Mouse (Mus musculus) kidney, embryonic 14.5 days (tissue): Measurements from ENCODE around the gene Stard10. TPM values are rescaled to one million over a fixed set of nuclear protein-coding genes. Genes with fewer than 3 reads are reported as not detected.

ENCODE experiments used
- ATAC-seq: fragments of 200-750 bp; cut with Nextera tagmentation; 2 replicates; pipeline ENCODE4 v1.8.0; 2017; ENCODE audit warnings: moderate number of reproducible peaks, mild to moderate bottlenecking, moderate TSS enrichment, moderate library complexity; ENCODE audit not compliant: low FRiP score, low TSS enrichment
- H3K27ac ChIP-seq: fragments of 300-500 bp; sonication (generic); 2 replicates; pipeline ENCODE4 v1.5.1; 2014; ENCODE audit warnings: low read depth, mild to moderate bottlenecking, low read length, moderate library complexity, mixed read lengths
- H3K27me3 ChIP-seq: fragments of 300-500 bp; sonication (generic); 2 replicates; pipeline ENCODE4 v1.6.1; 2014; ENCODE audit warnings: mild to moderate bottlenecking, low read length; ENCODE audit not compliant: control insufficient read depth, insufficient read depth
- H3K36me3 ChIP-seq: fragments of 300-500 bp; sonication (generic); 2 replicates; pipeline ENCODE4 v1.6.1; 2014; ENCODE audit warnings: low read length, mixed read lengths; ENCODE audit not compliant: control insufficient read depth, insufficient read depth
- H3K4me1 ChIP-seq: fragments of 300-500 bp; sonication (generic); 2 replicates; pipeline ENCODE4 v1.6.1; 2014; ENCODE audit warnings: low read length, mixed read lengths; ENCODE audit not compliant: control insufficient read depth, insufficient read depth
- H3K4me2 ChIP-seq: fragments of 300-500 bp; sonication (generic); replicated peaks from 2 replicates; pipeline ENCODE4 v1.6.1; 2014; ENCODE audit warnings: low read depth, mild to moderate bottlenecking, low read length
- H3K4me3 ChIP-seq: fragments of 300-500 bp; sonication (generic); 2 replicates; pipeline ENCODE4 v1.5.1; 2014; ENCODE audit warnings: mild to moderate bottlenecking, low read length
- H3K9ac ChIP-seq: fragments of 300-500 bp; sonication (generic); 2 replicates; pipeline ENCODE4 v1.6.1; 2014; ENCODE audit warnings: low read depth, mild to moderate bottlenecking, low read length, moderate library complexity
- H3K9me3 ChIP-seq: fragments of 300-500 bp; sonication (generic); 2 replicates; pipeline ENCODE4 v1.6.1; 2016; ENCODE audit warnings: low read length; ENCODE audit not compliant: control insufficient read depth
- whole genome bisulfite sequencing: fragments of 180-500 bp; shearing (Covaris S2); extraction: QIAGEN DNeasy Blood & Tissue Kit; methylation state at CpG from one replicate; pipeline ENCODE4 v1.1.7; 2014; 5-methylcytosine and 5-hydroxymethylcytosine counted together
- polyA plus RNA-seq: library from polyadenylated mRNA; unstranded; fragments of >200 nt; fragmentation: Nextera tagmentation; extraction: Ambion mirVana; gene quantifications from 2 replicates; pipeline ENCODE4 v1.2.1, GENCODE M21; 2014

The Stard10 gene
- 49.5 and 59.6 TPM in 2 replicates for polyA plus RNA-seq

DNA sequence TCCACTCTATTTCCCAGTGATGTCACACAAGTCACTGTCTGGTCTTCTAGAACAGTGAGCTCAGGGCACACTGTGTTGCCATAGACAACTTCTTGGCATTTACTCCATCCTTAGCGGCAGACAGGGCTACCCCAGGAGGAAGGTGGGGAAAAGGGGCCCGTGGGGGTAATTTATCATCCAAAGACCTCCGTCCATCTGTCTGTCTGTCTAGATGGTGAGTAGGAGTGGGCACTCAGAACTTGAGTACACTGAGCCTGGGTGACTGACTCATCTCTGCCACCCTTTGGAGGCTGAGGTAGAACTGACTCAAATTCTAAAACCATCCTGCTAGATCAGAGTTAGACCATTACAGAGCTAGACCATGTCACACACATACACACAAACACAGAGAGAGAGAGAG, at the start of gene Stard10:
TSS of gene Stard10 (plus strand) at position 73 of the 400 bp plus-strand sequence.
- no peak within 1 kb of the TSS for H3K9ac ChIP-seq
- H3K36me3 ChIP-seq = no peaks in the 10 kb centered on the region
- H3K9me3 ChIP-seq = no peaks in the 10 kb centered on the region
- no peaks in the 10 kb centered on the region for H3K27me3 ChIP-seq
- H3K4me1 ChIP-seq = no peaks in the 10 kb centered on the region
- ATAC-seq = no peak
- no peak within 1 kb of the TSS for H3K4me3 ChIP-seq
- no peak within 1 kb of the TSS for H3K4me2 ChIP-seq
- no peak within 1 kb of the TSS for H3K27ac ChIP-seq
- WGBS = 72% methylated on average over 3 of the region's 3 CpGs

DNA sequence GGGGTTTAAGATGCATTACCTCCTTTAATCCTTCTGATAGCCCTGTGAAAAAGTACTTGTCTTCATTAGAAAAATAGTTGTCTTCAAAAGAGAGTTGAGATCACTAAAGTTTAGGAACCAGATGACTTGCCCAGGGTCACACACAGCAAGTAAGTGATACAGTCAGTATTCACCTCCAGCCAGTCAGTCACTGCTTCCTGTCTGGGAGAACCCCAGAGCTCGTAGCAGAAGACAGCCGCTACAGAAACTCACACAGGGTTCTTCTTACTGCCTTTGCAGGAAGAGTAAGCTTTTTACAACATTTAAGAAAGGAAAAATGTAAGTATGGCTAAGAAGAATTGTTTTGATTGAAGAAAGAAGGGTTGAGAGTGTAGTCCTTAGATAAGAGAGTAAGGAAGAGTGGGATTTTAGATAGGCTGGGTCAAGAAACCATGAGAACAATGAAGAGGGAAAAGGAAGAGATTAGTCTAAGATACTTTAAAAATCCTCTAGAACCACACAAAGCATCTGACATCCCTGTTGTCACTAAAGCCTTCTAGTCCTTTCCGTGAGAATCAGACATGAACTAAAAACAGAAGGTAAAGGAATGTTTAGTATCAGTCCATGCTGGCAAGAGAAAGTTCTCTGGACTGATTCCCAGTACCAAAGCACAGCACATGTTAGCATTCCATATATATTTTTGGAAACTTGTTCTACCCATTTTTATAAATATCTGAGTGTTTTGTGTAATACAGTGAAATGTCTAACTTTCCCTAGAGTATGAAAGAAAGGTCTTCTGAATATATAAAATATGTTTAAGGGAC, 49.2 kb upstream of the Stard10 start:
- no peak for ATAC-seq
- H3K4me1 ChIP-seq = no peaks in the 10 kb centered on the region
- H3K4me2 ChIP-seq = no peak overlapping the region
- peaks cover 10% of the 10 kb centered on the region; the same call in 1 of the 2 replicates for H3K36me3 ChIP-seq
- WGBS = 77% methylated on average over 3 of the region's 3 CpGs
- H3K9me3 ChIP-seq = no peaks in the 10 kb centered on the region
- H3K4me3 ChIP-seq = no peak overlapping the region
- no peak overlapping the region for H3K27ac ChIP-seq
- H3K9ac ChIP-seq = no peak overlapping the region
- H3K27me3 ChIP-seq = no peaks in the 10 kb centered on the region

DNA sequence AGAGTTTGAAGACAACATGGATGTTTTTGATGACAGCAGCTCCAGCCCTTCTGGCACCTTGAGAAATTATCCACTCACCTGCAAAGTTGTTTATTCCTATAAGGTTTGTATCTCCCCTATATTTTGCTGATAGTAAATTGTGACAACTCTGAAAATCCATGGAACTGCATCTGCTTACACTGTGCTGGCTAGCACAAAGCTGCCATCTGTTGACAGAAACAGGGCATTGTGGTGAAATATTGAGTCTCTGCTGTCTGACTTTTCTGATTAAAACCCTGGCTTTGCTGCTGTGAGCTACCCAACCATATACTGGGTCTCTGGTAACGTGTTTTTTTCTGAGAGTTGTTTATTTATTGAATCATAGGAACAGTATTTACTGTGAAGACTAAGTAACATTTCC, 45.3 kb upstream of the Stard10 start:
- Histone ChIP-seq H3K27me3 (no peaks in the 10 kb centered on the region), H3K4me3 (no peak overlapping the region), H3K4me2 (no peak overlapping the region), H3K9me3 (no peaks in the 10 kb centered on the region), H3K9ac (no peak overlapping the region), H3K36me3 (peaks cover 39% of the 10 kb centered on the region; the same call in 1 of the 2 replicates), H3K4me1 (no peaks in the 10 kb centered on the region), H3K27ac (no peak overlapping the region)
- ATAC-seq = no peak
- WGBS = 83% methylated on average over 1 of the region's 1 CpGs

DNA sequence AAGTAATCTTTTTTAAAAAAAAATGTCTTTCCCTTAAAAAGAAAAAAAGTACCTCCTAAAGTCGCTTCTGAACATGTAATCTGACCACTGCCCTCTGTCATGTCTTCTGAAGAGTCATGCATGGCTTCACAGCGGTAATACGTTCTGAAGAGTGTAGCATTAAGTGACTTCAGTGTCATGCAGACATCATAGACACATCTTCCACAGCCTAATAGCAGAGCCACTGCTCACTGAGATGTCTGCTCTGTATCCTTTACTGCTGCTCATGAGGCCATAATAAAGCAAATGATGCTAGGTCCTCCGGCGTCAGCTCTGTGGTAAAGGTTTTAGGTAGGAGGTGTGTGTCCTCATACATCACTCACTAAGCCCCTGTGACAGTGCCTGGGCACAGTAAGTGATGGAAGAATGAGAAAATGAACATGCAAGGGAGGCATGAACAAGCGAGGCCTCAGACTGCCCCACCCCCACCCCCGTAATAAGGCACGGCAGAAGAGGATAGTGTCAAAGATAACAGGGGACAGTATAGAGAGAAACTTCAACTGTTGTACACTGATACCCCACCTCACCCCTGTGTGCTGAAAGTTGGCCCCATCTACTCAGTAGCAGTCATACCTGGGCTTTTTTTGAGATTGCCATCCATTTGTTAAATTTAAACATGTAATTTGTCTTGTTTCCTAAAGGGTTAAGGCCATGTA, 44.3 kb upstream of the Stard10 start:
- no peak for ATAC-seq
- peaks cover 48% of the 10 kb centered on the region; the same call in 1 of the 2 replicates for H3K36me3 ChIP-seq
- WGBS = 83% methylated on average over 8 of the region's 8 CpGs

DNA sequence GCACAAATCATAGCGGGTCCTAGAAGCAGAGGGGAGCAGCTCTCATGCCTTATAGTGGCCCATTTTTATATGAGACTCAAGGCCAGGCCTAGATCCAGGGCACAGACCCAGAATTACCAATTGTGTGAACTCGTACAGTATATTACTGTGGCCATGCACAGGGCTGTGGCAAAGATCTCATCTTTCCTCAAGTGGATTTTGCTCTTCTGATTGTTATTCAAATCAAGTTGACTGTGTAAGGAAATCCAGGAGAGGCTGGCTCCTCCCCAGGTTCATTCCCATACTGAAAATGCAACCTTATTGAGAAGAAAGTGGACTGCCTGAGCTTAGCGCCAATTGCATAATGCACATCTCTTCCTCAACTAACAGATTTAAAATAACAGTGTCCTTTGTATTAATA, 34.2 kb upstream of the Stard10 start:
- H3K9me3 ChIP-seq = no peaks in the 10 kb centered on the region
- no peak overlapping the region for H3K4me2 ChIP-seq
- H3K4me3 ChIP-seq = no peak overlapping the region
- peaks cover 58% of the 10 kb centered on the region for H3K36me3 ChIP-seq
- WGBS = 95% methylated on average over 3 of the region's 3 CpGs
- ATAC-seq = no peak
- H3K4me1 ChIP-seq = no peaks in the 10 kb centered on the region
- H3K27ac ChIP-seq = no peak overlapping the region
- no peaks in the 10 kb centered on the region for H3K27me3 ChIP-seq
- H3K9ac ChIP-seq = no peak overlapping the region

More for the DNA sequence above, 44.3 kb upstream of the Stard10 start:
- no peak overlapping the region for H3K4me2 ChIP-seq
- no peaks in the 10 kb centered on the region for H3K9me3 ChIP-seq
- no peak overlapping the region for H3K4me3 ChIP-seq
- H3K27me3 ChIP-seq = no peaks in the 10 kb centered on the region
- H3K4me1 ChIP-seq = no peaks in the 10 kb centered on the region
- H3K9ac ChIP-seq = no peak overlapping the region
- H3K27ac ChIP-seq = no peak overlapping the region

DNA sequence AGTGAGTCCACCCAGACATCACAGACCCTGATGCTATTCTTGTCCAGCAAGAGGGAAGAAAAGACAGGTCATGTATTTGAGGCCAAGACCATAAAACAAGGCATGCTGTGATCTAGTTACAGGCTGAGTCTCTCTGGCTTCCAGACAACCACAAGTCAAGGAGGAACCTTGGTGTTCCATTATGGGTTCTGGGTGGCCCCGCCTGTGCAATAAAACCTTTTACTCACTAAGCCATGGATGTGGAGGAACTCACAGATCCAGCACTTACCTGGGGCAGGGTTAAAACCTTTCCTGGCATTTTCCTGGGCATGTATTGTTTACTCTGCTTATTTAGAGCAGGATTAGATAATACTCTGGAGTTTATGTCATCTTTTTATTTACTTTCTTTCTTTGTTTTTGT, 32.4 kb upstream of the Stard10 start:
- Histone ChIP-seq H3K9ac (no peak overlapping the region), H3K27me3 (no peaks in the 10 kb centered on the region), H3K4me1 (no peaks in the 10 kb centered on the region), H3K4me2 (no peak overlapping the region), H3K4me3 (no peak overlapping the region), H3K27ac (no peak overlapping the region), H3K36me3 (peaks cover 53% of the 10 kb centered on the region), H3K9me3 (no peaks in the 10 kb centered on the region)
- 78% methylated on average over 1 of the region's 1 CpGs for WGBS
- ATAC-seq = no peak

DNA sequence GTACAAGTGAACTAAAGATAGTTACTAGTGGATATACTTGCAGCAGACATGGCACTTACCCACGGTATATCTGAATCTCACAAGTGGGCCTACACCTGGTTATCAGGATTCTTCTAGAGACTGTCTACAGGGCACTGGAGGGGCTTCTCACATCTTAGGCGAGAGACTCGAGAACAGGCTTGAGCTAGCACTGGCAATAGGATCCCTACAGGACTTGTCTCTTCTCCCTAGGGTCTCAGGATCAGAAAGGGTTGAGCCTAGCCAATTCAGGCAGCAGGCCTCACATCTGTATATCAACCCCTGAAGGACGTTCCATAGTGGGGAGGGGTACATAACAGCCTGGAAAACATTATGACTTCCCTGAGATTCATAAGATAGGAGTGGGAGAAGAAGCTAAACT, 30.0 kb upstream of the Stard10 start:
- Histone ChIP-seq H3K9ac (no peak overlapping the region), H3K36me3 (peaks cover 50% of the 10 kb centered on the region), H3K27ac (no peak overlapping the region), H3K9me3 (no peaks in the 10 kb centered on the region), H3K4me3 (no peak overlapping the region), H3K4me1 (no peaks in the 10 kb centered on the region), H3K4me2 (no peak overlapping the region), H3K27me3 (no peaks in the 10 kb centered on the region)
- 82% methylated on average over 4 of the region's 4 CpGs for WGBS
- no peak for ATAC-seq

DNA sequence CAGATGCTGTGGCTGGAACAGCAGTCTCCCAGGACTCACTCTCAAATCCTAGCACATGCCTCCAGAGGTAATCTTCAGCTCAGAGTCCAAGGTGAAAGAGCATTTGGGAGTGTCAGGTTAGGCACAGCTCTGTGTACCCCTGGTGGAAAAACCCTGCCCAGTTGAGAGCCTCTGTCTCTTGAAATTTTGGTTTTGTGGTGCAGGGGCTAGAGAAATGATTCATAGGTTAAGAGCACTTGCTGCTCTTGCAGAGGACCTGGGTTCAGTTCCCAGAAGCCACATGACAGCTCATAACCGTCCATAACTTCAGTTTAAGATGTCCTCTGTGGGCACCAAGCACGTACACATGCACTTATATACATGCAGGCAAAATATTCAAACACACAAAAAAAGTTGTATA, 29.1 kb upstream of the Stard10 start:
- Histone ChIP-seq H3K4me2 (no peak overlapping the region), H3K9ac (no peak overlapping the region), H3K27ac (no peak overlapping the region), H3K36me3 (peaks cover 40% of the 10 kb centered on the region), H3K27me3 (no peaks in the 10 kb centered on the region), H3K4me1 (no peaks in the 10 kb centered on the region), H3K4me3 (no peak overlapping the region), H3K9me3 (no peaks in the 10 kb centered on the region)
- WGBS = 84% methylated on average over 2 of the region's 2 CpGs
- ATAC-seq = no peak

DNA sequence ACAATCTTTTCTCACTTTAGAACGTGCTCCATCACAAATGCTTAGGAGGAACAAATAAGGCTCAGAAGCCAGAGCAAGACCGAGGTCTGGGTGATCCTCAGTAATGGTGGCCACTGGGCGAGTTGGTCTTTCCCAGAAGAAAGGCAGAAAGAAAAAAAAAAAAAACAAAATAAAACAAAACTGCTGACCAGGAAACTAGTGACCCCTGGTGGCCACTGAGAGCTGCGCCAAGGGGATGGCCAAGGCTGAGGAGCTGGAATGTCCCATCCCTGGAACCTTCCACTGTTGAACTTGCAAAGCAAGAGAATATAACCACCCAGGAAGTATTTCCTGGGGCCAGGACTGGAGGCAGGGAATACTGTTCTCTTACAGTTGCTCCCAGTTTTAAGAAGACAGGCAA, 28.4 kb upstream of the Stard10 start:
- Histone ChIP-seq H3K4me1 (no peaks in the 10 kb centered on the region), H3K9me3 (no peaks in the 10 kb centered on the region), H3K36me3 (peaks cover 34% of the 10 kb centered on the region), H3K4me3 (no peak overlapping the region), H3K27ac (no peak overlapping the region), H3K4me2 (no peak overlapping the region), H3K27me3 (no peaks in the 10 kb centered on the region), H3K9ac (no peak overlapping the region)
- WGBS = 41% methylated on average over 4 of the region's 4 CpGs
- no peak for ATAC-seq
